Mouse (Mus musculus) midbrain, embryonic 16.5 days (tissue): ENCODE data around the gene Sdc4. TPM values are rescaled to one million over a fixed set of nuclear protein-coding genes. Genes with fewer than 3 reads are reported as not detected.

Source experiments
- ATAC-seq: fragments of 200-750 bp; cut with Nextera tagmentation; 2 replicates; pipeline ENCODE4 v1.8.0; 2017; ENCODE audit warnings: moderate TSS enrichment
- H3K27ac ChIP-seq: fragments of 300-500 bp; sonication (generic); 2 replicates; pipeline ENCODE4 v1.5.1; 2014; ENCODE audit warnings: mild to moderate bottlenecking, low read length, mixed read lengths
- H3K27me3 ChIP-seq: fragments of 300-500 bp; sonication (generic); 2 replicates; pipeline ENCODE4 v1.6.1; 2014; ENCODE audit warnings: low read depth, low read length, mixed read lengths; ENCODE audit not compliant: control insufficient read depth, insufficient read depth
- H3K36me3 ChIP-seq: fragments of 300-500 bp; sonication (generic); 2 replicates; pipeline ENCODE4 v1.6.1; 2014; ENCODE audit warnings: mild to moderate bottlenecking, low read length, moderate library complexity, mixed read lengths; ENCODE audit not compliant: control insufficient read depth, insufficient read depth
- H3K4me1 ChIP-seq: fragments of 300-500 bp; sonication (generic); 2 replicates; pipeline ENCODE4 v1.6.1; 2014; ENCODE audit warnings: mild to moderate bottlenecking, low read length, mixed read lengths; ENCODE audit not compliant: control insufficient read depth, insufficient read depth
- H3K4me2 ChIP-seq: fragments of 300-500 bp; sonication (generic); 2 replicates; pipeline ENCODE4 v1.6.1; 2014; ENCODE audit warnings: mild to moderate bottlenecking, low read length, mixed read lengths
- H3K4me3 ChIP-seq: fragments of 300-500 bp; sonication (generic); 2 replicates; pipeline ENCODE4 v1.5.1; 2014; ENCODE audit warnings: low read depth, mild to moderate bottlenecking, low read length, moderate library complexity, mixed read lengths
- H3K9ac ChIP-seq: fragments of 300-500 bp; sonication (generic); 2 replicates; pipeline ENCODE4 v1.6.1; 2014; ENCODE audit warnings: low read depth, low read length, mixed read lengths
- H3K9me3 ChIP-seq: fragments of 300-500 bp; sonication (generic); replicated peaks from 2 replicates; pipeline ENCODE4 v1.6.1; 2014; ENCODE audit warnings: mild to moderate bottlenecking, low read length, mixed read lengths; ENCODE audit not compliant: control insufficient read depth, poor library complexity, severe bottlenecking
- WGBS: fragments of 180-500 bp; shearing (Covaris S2); extraction: QIAGEN DNeasy Blood & Tissue Kit; methylation state at CpG from one replicate; pipeline ENCODE4 v1.1.7; 2014; 5-methylcytosine and 5-hydroxymethylcytosine counted together
- polyA plus RNA-seq: library from polyadenylated mRNA; unstranded; fragments of >200 nt; fragmentation: Nextera tagmentation; extraction: Ambion mirVana; gene quantifications from 2 replicates; pipeline ENCODE4 v1.2.1, GENCODE M21; 2015

The Sdc4 gene
- polyA plus RNA-seq, 1 experiment from 2014 or later, result 8.7 TPM

DNA sequence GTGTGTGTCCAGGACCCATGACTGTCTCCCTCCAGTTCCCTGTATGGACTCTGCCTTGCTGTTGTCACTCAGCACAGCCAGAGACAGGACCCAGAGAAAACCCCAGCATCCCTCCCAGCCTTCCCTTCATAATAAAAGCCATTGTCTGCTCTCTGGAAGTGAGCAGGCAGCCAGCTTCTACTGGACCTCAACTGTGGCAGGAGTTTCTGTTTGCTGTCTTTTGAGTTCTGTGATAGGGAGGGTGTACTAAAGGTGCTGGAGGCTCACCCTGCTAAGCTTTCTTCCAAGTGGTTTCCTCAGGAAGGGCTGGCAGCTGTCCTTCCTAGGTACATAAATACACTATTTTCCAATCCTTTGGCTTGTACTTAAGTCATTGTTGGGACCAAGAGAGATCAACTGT lies 21.5 kb upstream of the Sdc4 start:
- Histone ChIP-seq H3K27me3 (no peaks in the 10 kb centered on the region), H3K9me3 (no peaks in the 10 kb centered on the region), H3K36me3 (peaks cover 23% of the 10 kb centered on the region), H3K9ac (no peak overlapping the region), H3K27ac (no peak overlapping the region), H3K4me2 (no peak overlapping the region), H3K4me1 (peaks cover 18% of the 10 kb centered on the region), H3K4me3 (no peak overlapping the region)
- no peak for ATAC-seq

DNA sequence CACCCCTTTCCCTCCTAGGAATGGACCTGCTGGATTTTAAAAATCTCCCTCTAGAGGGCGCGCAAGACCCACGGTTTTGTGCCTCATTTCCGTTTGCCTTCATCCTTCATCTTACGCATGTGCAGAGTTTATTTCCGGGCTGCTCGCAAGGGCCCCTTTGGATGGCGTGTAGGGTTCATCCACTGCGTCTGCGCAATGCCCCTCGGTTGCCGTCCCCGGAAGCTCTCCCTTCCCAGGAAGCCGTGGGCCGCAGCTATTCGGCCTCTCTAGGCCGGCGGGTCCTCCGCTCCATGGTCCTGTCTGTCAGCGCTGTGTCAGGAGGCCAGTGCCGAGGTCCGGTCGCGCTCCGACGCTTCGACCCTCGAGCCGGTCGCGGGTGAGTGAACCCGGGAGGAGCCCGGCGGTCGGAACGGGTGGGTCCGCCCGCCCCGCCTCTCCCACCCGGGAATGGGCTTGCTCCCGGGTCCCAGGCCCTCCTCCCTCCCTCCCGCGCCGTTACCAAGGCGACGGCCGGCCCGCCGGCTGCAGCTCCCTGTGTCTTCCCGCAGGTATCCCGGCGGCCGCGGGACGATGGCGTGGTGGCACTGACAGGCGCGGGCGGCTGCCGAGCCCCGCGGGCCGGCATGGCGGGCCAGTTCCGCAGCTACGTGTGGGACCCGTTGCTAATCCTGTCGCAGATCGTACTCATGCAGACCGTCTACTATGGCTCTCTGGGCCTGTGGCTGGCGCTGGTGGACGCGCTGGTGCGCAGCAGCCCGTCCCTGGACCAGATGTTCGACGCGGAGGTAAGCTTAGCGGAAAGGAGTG lies 17.3 kb upstream of the Sdc4 start, which contains the start of gene Gm20458:
Gm20458 (plus strand) TSS at position 223 of the 807 bp plus-strand sequence.
- Histone ChIP-seq H3K9me3 (no peaks in the 10 kb centered on the region), H3K4me3 (peak within 1 kb of the TSS; percentile 95), H3K27me3 (no peaks in the 10 kb centered on the region), H3K4me2 (peak within 1 kb of the TSS; percentile 91), H3K36me3 (peaks cover 15% of the 10 kb centered on the region), H3K27ac (peak within 1 kb of the TSS; percentile 95), H3K4me1 (peaks cover 18% of the 10 kb centered on the region), H3K9ac (peak within 1 kb of the TSS; percentile 89)
- peak; percentile 99 for ATAC-seq
- under 1% methylated on average over 71 of the region's 79 CpGs for WGBS

DNA sequence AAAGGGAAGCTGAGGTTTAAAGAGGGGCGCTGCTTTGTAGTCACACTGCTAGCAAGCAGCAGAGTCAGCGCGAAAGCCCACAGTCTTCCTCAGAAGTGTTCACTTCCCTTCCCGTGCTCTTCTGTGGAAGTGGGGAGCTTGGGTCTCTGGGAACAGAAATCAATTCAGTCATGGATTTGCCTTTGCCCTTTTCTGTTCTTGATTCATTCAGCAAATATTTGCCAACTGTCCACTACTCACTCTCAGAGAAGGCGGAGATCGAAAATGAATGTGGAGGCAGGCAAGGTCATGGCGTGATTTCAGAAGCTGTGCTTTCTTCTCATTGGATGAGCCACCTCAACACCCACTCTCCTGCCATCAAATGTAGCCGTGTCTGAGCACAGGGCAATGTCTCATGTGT lies 14.8 kb upstream of the Sdc4 start:
- Histone ChIP-seq H3K27me3 (no peaks in the 10 kb centered on the region), H3K36me3 (no peaks in the 10 kb centered on the region; the same call in 1 of the 2 replicates), H3K9ac (no peak overlapping the region), H3K4me2 (no peak overlapping the region), H3K4me3 (no peak overlapping the region), H3K9me3 (no peaks in the 10 kb centered on the region), H3K27ac (no peak overlapping the region), H3K4me1 (peaks cover 18% of the 10 kb centered on the region)
- 88% methylated on average over 8 of the region's 8 CpGs for WGBS
- no peak for ATAC-seq

DNA sequence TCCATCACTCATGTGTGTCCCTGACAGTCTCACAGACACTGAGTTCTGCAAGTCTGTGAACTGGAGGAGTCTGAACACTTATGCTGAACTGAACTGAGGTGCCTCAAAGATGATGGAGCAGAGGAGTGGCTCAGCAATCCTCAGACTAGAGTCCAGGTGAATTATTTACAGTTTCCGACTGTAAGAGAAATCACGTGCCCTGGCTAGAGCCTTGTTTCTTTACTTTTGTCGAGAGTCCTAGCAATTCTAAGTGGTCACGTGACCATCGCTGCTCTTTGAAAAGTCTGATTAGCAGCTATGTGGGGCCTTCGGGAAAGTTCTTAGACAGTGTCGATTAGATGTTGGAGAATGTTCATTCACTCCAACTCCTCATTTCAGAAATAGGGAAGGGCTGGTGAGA lies 14.3 kb upstream of the Sdc4 start:
- Histone ChIP-seq H3K4me3 (no peak overlapping the region), H3K36me3 (no peaks in the 10 kb centered on the region), H3K4me2 (no peak overlapping the region), H3K27me3 (no peaks in the 10 kb centered on the region), H3K9me3 (no peaks in the 10 kb centered on the region), H3K27ac (no peak overlapping the region), H3K9ac (no peak overlapping the region), H3K4me1 (peaks cover 13% of the 10 kb centered on the region)
- ATAC-seq, result no peak
- WGBS, result 53% methylated on average over 7 of the region's 7 CpGs

DNA sequence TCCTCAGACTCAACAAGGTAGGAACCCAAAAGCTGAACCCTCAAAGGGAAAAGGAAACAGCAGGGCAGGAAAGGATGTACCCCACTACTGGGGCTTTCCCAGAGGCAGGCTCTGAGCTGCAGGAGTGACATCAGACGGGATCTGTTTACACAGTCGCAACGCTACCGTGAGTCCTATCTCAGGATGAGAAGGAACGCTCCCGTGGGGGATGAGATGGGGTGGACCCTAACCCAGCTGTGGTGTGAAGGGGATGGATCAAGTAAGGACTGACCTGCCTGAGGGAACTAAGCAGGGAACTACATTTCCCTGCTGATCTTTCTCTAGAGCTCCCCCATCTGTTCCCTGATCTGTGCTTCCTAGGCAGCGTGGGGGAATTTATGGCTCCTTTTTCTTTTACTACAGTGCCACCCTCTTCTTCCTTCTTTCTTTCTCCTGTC lies 13.2 kb upstream of the Sdc4 start, which contains the start of gene Sys1:
Sys1 (plus strand) TSS at position 101 of the 437 bp plus-strand sequence.
- Histone ChIP-seq H3K36me3 (no peaks in the 10 kb centered on the region), H3K9ac (no peak within 1 kb of the TSS), H3K4me1 (peaks cover 4% of the 10 kb centered on the region), H3K9me3 (no peaks in the 10 kb centered on the region), H3K27ac (no peak within 1 kb of the TSS), H3K4me3 (no peak within 1 kb of the TSS), H3K27me3 (no peaks in the 10 kb centered on the region), H3K4me2 (peak within 1 kb of the TSS; percentile 39)
- no peak for ATAC-seq
- WGBS, result 3% methylated on average over 7 of the region's 7 CpGs

DNA sequence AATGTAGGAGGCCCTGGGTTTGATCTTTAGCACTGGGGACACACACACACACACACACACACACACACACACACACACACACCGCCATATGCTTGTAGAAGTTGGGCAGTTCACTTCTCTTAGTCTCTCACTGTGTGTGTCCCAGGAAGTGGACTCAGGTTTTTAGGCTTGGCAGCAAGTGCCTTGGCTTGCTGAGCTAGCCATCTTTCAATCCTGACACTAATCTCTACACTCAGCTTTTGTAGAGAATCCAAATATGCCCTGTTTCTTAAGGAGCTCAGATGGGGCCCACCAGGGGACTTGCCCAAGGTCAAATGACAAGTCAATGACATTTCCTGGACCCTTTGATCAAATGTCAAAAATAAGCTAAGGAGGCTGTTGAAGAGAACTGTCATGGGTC lies 12.7 kb upstream of the Sdc4 start:
- Histone ChIP-seq H3K4me1 (no peaks in the 10 kb centered on the region), H3K36me3 (no peaks in the 10 kb centered on the region), H3K9ac (no peak overlapping the region), H3K4me3 (no peak overlapping the region), H3K4me2 (no peak overlapping the region; the same call in 1 of the 2 replicates), H3K27ac (no peak overlapping the region), H3K27me3 (no peaks in the 10 kb centered on the region), H3K9me3 (no peaks in the 10 kb centered on the region)
- WGBS, result 80% methylated on average over 1 of the region's 1 CpGs
- ATAC-seq, result no peak

DNA sequence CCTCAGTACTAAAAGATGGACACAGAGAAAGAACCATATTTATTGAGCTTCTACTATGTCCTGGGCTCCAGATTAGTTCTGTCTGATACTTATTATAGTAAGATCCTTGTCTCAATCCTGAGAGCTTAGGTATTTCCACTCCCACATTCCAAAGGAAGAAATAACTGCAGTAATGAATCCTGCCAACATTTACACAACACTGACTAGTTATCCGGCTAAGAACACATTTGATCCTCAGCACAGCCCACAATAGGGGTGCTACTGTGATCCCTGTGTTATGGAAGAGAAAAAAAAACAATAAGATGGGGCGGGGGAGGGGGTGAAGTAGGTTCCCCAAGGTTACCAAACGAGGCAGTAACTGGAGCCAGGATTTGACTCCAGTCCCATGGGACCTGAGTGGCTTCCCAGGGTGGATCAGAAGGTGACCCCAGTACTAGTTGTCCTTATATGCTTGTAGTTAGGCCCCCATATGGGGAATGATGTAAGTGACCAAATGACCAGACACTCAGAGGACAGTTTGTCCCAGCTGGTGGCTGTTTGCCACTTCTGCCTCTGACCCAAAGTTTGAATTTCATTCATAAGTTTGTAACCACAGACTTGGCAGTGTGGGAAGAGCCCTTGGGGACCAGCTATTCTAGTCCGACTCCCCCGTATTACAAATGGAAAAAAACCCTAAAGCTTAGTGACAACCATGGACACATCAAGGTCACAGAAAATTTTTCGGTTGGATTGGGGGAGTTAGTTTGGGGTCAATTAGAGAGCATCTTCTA lies 11.9 kb upstream of the Sdc4 start:
- ATAC-seq, result no peak
- no peak overlapping the region for H3K4me3 ChIP-seq
- H3K9me3 ChIP-seq, result no peaks in the 10 kb centered on the region
- no peaks in the 10 kb centered on the region for H3K36me3 ChIP-seq
- H3K27ac ChIP-seq, result no peak overlapping the region
- no peaks in the 10 kb centered on the region for H3K27me3 ChIP-seq
- 77% methylated on average over 6 of the region's 6 CpGs for WGBS
- H3K4me1 ChIP-seq, result no peaks in the 10 kb centered on the region
- no peak overlapping the region for H3K4me2 ChIP-seq
- no peak overlapping the region for H3K9ac ChIP-seq

DNA sequence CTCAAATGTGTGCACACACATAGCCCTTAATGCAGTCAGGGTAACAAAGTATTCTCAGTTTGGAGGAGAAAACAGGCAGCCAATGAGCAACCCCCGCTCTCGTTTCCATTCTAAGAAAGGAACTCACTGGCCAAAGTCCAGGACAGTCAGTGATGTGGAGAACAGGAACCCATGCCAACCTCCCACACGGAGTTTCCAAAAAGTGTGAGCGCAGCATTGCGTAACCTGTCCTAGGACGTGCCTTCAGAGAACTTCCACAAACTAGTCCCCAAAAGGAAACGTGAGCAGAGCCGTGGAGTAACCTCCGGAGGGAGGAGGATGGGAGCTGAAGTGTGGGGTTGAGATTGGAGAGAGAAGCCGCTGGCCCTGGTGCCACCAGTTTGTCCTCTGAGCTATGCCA lies 11.2 kb upstream of the Sdc4 start:
- no peak for ATAC-seq
- Histone ChIP-seq H3K9me3 (no peaks in the 10 kb centered on the region), H3K9ac (no peak overlapping the region), H3K27me3 (no peaks in the 10 kb centered on the region), H3K4me1 (no peaks in the 10 kb centered on the region), H3K27ac (no peak overlapping the region), H3K4me2 (no peak overlapping the region), H3K4me3 (no peak overlapping the region), H3K36me3 (no peaks in the 10 kb centered on the region)
- WGBS, result 84% methylated on average over 10 of the region's 10 CpGs
